Mouse (Mus musculus) megakaryocyte-erythroid progenitor cell, adult 5 weeks (primary cell): ENCODE data around the gene Rab3gap1. TPM values are rescaled to one million over a fixed set of nuclear protein-coding genes. Genes with fewer than 3 reads are reported as not detected.

ENCODE experiments used
- polyA plus RNA-seq: library from polyadenylated mRNA; stranded (reverse); fragments of >175 nt; gene quantifications from 2 replicates; pipeline ENCODE4 v1.2.3, GENCODE M21; 2012

Rab3gap1 gene
- polyA plus RNA-seq, result 16.2 and 19.9 TPM in 2 replicates

DNA sequence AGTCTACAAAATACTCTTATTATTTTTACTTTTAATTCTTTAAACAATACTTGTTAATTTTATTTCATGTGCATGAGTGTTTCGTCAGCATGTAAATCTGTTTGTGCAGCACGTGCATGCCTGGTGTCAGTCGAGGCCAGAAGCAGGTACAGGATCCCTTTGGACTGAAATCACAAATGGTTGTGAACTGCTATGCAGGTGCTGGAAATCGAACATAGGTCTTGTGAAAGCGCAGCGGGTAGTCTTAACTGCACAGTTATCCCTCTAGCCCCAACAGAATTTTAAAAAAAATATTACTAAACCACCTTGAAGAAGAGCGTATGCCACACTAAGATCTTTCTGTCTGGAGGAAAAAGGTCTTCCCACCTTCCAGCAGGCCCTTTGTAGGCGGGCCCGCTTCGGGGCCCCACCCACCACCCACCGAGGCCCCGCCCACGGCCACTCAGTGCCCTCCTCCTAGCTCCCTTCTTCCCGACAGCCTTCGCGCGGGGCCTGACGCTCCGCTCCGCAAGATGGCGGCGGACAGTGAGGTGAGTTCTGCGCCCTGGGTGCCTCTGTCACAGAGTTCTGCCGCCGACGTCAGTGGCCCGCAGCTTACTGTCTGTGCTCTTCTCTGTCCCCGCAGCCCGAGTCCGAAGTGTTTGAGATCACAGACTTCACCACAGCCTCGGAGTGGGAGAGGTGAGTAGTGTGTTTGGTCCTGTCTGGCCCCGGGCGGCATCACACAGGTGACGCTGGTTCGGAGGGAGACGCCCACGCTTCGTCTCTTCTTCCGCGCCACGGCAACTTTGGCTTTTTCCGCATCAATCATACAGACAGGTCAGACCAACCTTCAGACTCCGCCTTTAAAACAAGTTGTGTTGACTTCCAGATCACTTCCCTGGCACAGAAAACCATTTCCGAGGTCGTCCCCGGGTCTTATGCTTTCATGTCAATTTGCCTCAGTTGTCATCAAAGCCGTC lies at the start of gene Rab3gap1:
TSS of gene Rab3gap1 (plus strand) at position 474 of the 962 bp plus-strand sequence.

GRCm38 (mm10) chr1:127854486-127855222 lies 13.9 kb upstream of the Rab3gap1 start, which contains the start of gene Map3k19:
Gene Map3k19, minus strand, starts transcription at chr1:127855031.

Other genes starting within 250 kb of the Rab3gap1 start
- gene Tmem163, start 189.2 kb upstream of the Rab3gap1 start, polyA plus RNA-seq, result 0.29 and 0.69 TPM in 2 replicates
- gene Acmsd, start 139.4 kb upstream of the Rab3gap1 start, polyA plus RNA-seq, result 0.06 and 0.15 TPM in 2 replicates
- gene Ccnt2, start 94.6 kb upstream of the Rab3gap1 start, polyA plus RNA-seq, result 7.1 and 8.3 TPM in 2 replicates
- 0.02 TPM in 2 replicates for gene Map3k19, start 13.7 kb upstream of the Rab3gap1 start, polyA plus RNA-seq
- gene Zranb3, start 234.3 kb downstream of the Rab3gap1 start, polyA plus RNA-seq, result 1.1 and 1.5 TPM in 2 replicates
- gene R3hdm1, start 234.5 kb downstream of the Rab3gap1 start, polyA plus RNA-seq, result 87.1 and 94.3 TPM in 2 replicates